Mouse (Mus musculus) lung, adult 2 months (tissue): ENCODE data around the gene Galnt17.

ENCODE experiments used
- CTCF ChIP-seq: fragments of 200-500 bp; IDR thresholded peaks from 2 replicates; pipeline ENCODE4 v1.5.1; 2011; ENCODE audit warnings: mild to moderate bottlenecking, low read length, control low read depth; ENCODE audit not compliant: insufficient read depth
- POLR2A ChIP-seq: fragments of 200-500 bp; IDR thresholded peaks from 2 replicates; pipeline ENCODE4 v1.6.1; 2011; ENCODE audit warnings: low read depth, mild to moderate bottlenecking, control low read depth, low read length, borderline replicate concordance; ENCODE audit errors: extremely low read depth

GRCm38 (mm10) chr5:130853371-130853770, 454.9 kb downstream of the Galnt17 start:
- TF ChIP-seq POLR2A (no peak), CTCF (peak; percentile 99)
